Mouse (Mus musculus): ENCODE measurements around the gene Gsk3b. TPM values are rescaled to one million over a fixed set of nuclear protein-coding genes. Genes with fewer than 3 reads are reported as not detected.

Gene Gsk3b
- 4.2 TPM for polyA plus RNA-seq (2015; fragmentation: Illumina TruSeq; extraction: RNeasy Lipid Tissue Mini Kit (QIAGEN cat#74804); ENCODE audit: insufficient read depth, low read depth, low replicate concordance)

DNA sequence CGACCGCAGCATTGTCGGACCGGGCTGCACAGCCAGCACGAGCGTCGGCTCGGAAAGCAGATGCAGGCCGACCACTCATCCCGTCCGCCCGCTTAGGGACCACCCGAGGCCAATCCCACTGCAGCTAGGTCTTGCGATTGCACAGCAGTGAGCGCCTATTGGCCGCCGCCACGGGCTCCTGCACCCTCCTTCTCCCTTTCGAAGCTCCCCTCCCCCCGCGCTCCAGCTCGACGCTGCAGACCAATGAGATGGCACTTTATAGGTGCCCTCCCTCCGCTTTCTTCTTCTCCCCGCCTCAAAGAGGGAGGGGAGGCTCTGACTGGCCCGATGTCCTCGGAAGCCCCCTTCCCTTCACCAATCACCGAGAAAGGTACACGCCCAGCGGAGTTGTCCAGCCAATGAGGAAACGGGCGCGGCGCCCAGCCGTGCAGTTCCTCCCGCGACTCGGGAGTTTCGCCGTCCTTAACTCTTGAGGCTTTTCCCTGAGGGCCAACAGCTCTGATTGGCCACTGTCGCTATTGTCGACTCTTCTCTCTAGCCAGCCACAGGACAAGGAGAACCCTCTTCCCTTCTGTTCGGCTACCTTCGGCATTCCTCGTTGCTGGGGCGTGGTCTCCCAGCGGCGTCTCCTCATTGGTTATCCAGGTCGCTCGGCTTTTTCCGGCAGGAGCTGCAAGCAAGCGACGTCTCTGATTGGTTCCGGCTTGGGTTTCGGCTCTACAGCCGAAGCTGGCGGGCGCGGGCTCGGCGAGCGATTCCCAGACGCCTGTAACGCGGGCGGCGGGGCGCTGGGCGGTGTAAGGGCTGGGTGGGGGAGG is at the start of gene Gsk3b:
Gene Gsk3b, plus strand, starts transcription at position 373 of the 818 bp plus-strand sequence.

DNA sequence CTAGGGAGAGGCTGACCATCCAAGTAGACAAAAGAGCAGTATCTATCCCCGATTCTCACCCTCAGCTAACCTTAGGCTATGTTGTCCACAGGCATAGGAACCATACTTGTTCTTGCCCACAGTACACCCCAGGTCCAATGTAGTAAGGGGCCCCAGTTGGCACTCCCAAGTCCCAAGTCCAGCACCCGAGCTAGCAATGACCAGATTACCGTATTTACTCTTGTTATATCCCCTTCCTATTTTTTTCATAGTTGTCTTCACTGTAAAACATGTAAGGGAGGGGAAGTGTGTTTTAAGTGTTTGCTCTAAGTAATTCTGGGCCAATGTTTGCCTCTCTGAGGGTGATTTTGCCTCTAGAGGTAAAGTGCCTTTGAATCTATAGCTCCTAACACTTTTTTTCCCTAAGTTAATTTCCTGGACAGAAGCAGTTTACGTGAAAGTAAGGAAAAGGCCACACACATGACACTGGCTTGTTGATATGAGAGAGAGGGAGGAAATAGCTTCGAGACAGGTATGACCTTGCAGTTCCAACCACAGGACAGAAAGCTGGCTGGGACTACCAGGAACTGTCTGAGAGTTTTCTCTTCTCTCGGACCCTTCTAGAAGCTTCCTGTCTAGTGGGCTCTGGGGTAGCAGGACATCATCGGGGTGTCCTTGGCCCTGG is 206.0 kb downstream of the Gsk3b start, which contains the start of gene Nr1i2:
Gene Nr1i2, minus strand, starts transcription at position 140 of the 664 bp plus-strand sequence.

Other genes with a start within 250 kb of the Gsk3b start
- gene Gm36028, start 227.9 kb upstream of the Gsk3b start, polyA plus RNA-seq (2015; fragmentation: Illumina TruSeq; extraction: RNeasy Lipid Tissue Mini Kit (QIAGEN cat#74804); ENCODE audit: insufficient read depth, low read depth, low replicate concordance), result not detected
- 6.2 TPM for gene Lrrc58, start 220.6 kb upstream of the Gsk3b start, polyA plus RNA-seq (2015; fragmentation: Illumina TruSeq; extraction: RNeasy Lipid Tissue Mini Kit (QIAGEN cat#74804); ENCODE audit: insufficient read depth, low read depth, low replicate concordance)
- gene Gpr156, start 172.5 kb upstream of the Gsk3b start, polyA plus RNA-seq (2015; fragmentation: Illumina TruSeq; extraction: RNeasy Lipid Tissue Mini Kit (QIAGEN cat#74804); ENCODE audit: insufficient read depth, low read depth, low replicate concordance), result not detected
- gene Nr1i2, start 205.8 kb downstream of the Gsk3b start, polyA plus RNA-seq (2015; fragmentation: Illumina TruSeq; extraction: RNeasy Lipid Tissue Mini Kit (QIAGEN cat#74804); ENCODE audit: insufficient read depth, low read depth, low replicate concordance), result not detected